Mouse (Mus musculus) lung, embryonic 14.5 days (tissue): ENCODE data around the gene Il19. TPM values are rescaled to one million over a fixed set of nuclear protein-coding genes. Genes with fewer than 3 reads are reported as not detected.

Source experiments
- ATAC-seq: fragments of 200-750 bp; cut with Nextera tagmentation; 2 replicates; pipeline ENCODE4 v1.8.0; 2017; ENCODE audit warnings: mild to moderate bottlenecking, moderate TSS enrichment, moderate library complexity; ENCODE audit not compliant: insufficient read depth
- DNase-seq: peaks from one replicate; pipeline ENCODE4 v3.0.0-alpha.2; 2015
- H3K27ac ChIP-seq: fragments of 300-500 bp; sonication (generic); 2 replicates; pipeline ENCODE4 v1.5.1; 2014; ENCODE audit warnings: low read depth, mild to moderate bottlenecking, moderate library complexity
- H3K27me3 ChIP-seq: fragments of 300-500 bp; sonication (generic); 2 replicates; pipeline ENCODE4 v1.6.1; 2014; ENCODE audit warnings: low read length, control low read depth; ENCODE audit not compliant: insufficient read depth
- H3K36me3 ChIP-seq: fragments of 300-500 bp; sonication (generic); 2 replicates; pipeline ENCODE4 v1.6.1; 2014; ENCODE audit warnings: control low read depth; ENCODE audit not compliant: insufficient read depth
- H3K4me1 ChIP-seq: fragments of 300-500 bp; sonication (generic); 2 replicates; pipeline ENCODE4 v1.6.1; 2014; ENCODE audit warnings: antibody characterized with exemption, control low read depth; ENCODE audit not compliant: insufficient read depth
- H3K4me2 ChIP-seq: fragments of 300-500 bp; sonication (generic); 2 replicates; pipeline ENCODE4 v1.6.1; 2014; ENCODE audit warnings: mild to moderate bottlenecking
- H3K4me3 ChIP-seq: fragments of 300-500 bp; sonication (generic); 2 replicates; pipeline ENCODE4 v1.5.1; 2014; ENCODE audit warnings: low read depth, low read length
- H3K9ac ChIP-seq: fragments of 300-500 bp; sonication (generic); 2 replicates; pipeline ENCODE4 v1.6.1; 2014
- H3K9me3 ChIP-seq: fragments of 300-500 bp; sonication (generic); 2 replicates; pipeline ENCODE4 v1.6.1; 2016; ENCODE audit warnings: low read depth, low read length, control low read depth
- CTCF ChIP-seq: IDR thresholded peaks from 2 replicates; pipeline ENCODE4 v1.5.1; 2016; ENCODE audit warnings: antibody characterized with exemption, low read depth
- WGBS: fragments of 180-500 bp; shearing (Covaris S2); extraction: QIAGEN DNeasy Blood & Tissue Kit; methylation state at CpG from one replicate; pipeline ENCODE4 v1.1.7; 2014; 5-methylcytosine and 5-hydroxymethylcytosine counted together
- polyA plus RNA-seq: library from polyadenylated mRNA; unstranded; fragments of >200 nt; fragmentation: Nextera tagmentation; extraction: Ambion mirVana; gene quantifications from 2 replicates; pipeline ENCODE4 v1.2.1, GENCODE M21; 2014

Gene Il19
- polyA plus RNA-seq, 1 experiment from 2014 or later, result not detected

- H3K36me3 ChIP-seq, result no peaks in the 10 kb centered on the region
- 69% methylated on average over 7 of the region's 7 CpGs for WGBS
- H3K27ac ChIP-seq, result no peak overlapping the region
- no peak overlapping the region for H3K9ac ChIP-seq
- H3K27me3 ChIP-seq, result no peaks in the 10 kb centered on the region
- H3K4me3 ChIP-seq, result no peak overlapping the region
- H3K9me3 ChIP-seq, result no peaks in the 10 kb centered on the region
- H3K4me1 ChIP-seq, result no peaks in the 10 kb centered on the region
- no peak for TF ChIP-seq CTCF
- no peak overlapping the region for H3K4me2 ChIP-seq
- DNase-seq, result no peak
- ATAC-seq, result no peak
Observed at GRCm38 (mm10) chr1:130902505-130902904, 37.4 kb downstream of the Il19 start.

- ATAC-seq (no peak), DNase-seq (no peak)
- no peaks in the 10 kb centered on the region for H3K36me3 ChIP-seq
- H3K9me3 ChIP-seq, result no peaks in the 10 kb centered on the region
- no peak overlapping the region for H3K9ac ChIP-seq
- WGBS, result 56% methylated on average over 6 of the region's 6 CpGs
- no peak for TF ChIP-seq CTCF
- no peak overlapping the region for H3K27ac ChIP-seq
- H3K4me1 ChIP-seq, result no peaks in the 10 kb centered on the region
- no peak overlapping the region for H3K4me3 ChIP-seq
- H3K27me3 ChIP-seq, result no peaks in the 10 kb centered on the region
- H3K4me2 ChIP-seq, result no peak overlapping the region
Observed at GRCm38 (mm10) chr1:130894468-130894867, 45.4 kb downstream of the Il19 start.

- Histone ChIP-seq H3K4me2 (no peak overlapping the region), H3K36me3 (no peaks in the 10 kb centered on the region), H3K4me1 (no peaks in the 10 kb centered on the region), H3K9me3 (no peaks in the 10 kb centered on the region), H3K9ac (no peak overlapping the region), H3K27ac (no peak overlapping the region), H3K27me3 (no peaks in the 10 kb centered on the region), H3K4me3 (no peak overlapping the region)
- ATAC-seq (no peak), DNase-seq (no peak)
- TF ChIP-seq CTCF, result no peak
- WGBS, result 61% methylated on average over 9 of the region's 9 CpGs
Observed at GRCm38 (mm10) chr1:130893329-130894040, 46.4 kb downstream of the Il19 start.

GRCm38 (mm10) chr1:130892446-130892845, 47.5 kb downstream of the Il19 start:
- H3K9me3 ChIP-seq, result no peaks in the 10 kb centered on the region
- no peak overlapping the region for H3K4me3 ChIP-seq
- no peak for DNase-seq
- TF ChIP-seq CTCF, result no peak
- no peak overlapping the region for H3K9ac ChIP-seq
- H3K36me3 ChIP-seq, result no peaks in the 10 kb centered on the region
- 58% methylated on average over 1 of the region's 1 CpGs for WGBS
- H3K4me2 ChIP-seq, result no peak overlapping the region
- H3K4me1 ChIP-seq, result no peaks in the 10 kb centered on the region
- no peak for ATAC-seq
- H3K27ac ChIP-seq, result no peak overlapping the region
- no peaks in the 10 kb centered on the region for H3K27me3 ChIP-seq

- Histone ChIP-seq H3K9ac (no peak within 1 kb of the TSS), H3K9me3 (no peaks in the 10 kb centered on the region), H3K27ac (no peak within 1 kb of the TSS), H3K4me1 (no peaks in the 10 kb centered on the region), H3K4me3 (no peak within 1 kb of the TSS), H3K4me2 (no peak within 1 kb of the TSS), H3K36me3 (no peaks in the 10 kb centered on the region), H3K27me3 (no peaks in the 10 kb centered on the region)
- no peak for ATAC-seq
- DNase-seq, result no peak
- TF ChIP-seq CTCF, result no peak
Observed at GRCm38 (mm10) chr1:130887354-130887753, 52.6 kb downstream of the Il19 start, which contains the start of gene Il24. Gene Il24 (minus strand): TSS chr1:130887454.

GRCm38 (mm10) chr1:130883146-130883545, 56.8 kb downstream of the Il19 start:
- Histone ChIP-seq H3K9me3 (no peaks in the 10 kb centered on the region), H3K27ac (no peak overlapping the region), H3K27me3 (peaks cover 3% of the 10 kb centered on the region; the same call in 1 of the 2 replicates), H3K4me1 (no peaks in the 10 kb centered on the region), H3K36me3 (no peaks in the 10 kb centered on the region), H3K4me3 (no peak overlapping the region), H3K9ac (no peak overlapping the region), H3K4me2 (no peak overlapping the region)
- no peak for TF ChIP-seq CTCF
- ATAC-seq (no peak), DNase-seq (no peak)
- 81% methylated on average over 4 of the region's 4 CpGs for WGBS

Other genes with a start within 250 kb of the Il19 start
- gene Gm29427, start 224.3 kb downstream of the Il19 start, polyA plus RNA-seq, result not detected in 2 replicates
- 11.7 and 11.8 TPM in 2 replicates for gene Yod1, start 222.8 kb downstream of the Il19 start, polyA plus RNA-seq
- 6.5 and 7.2 TPM in 2 replicates for gene Pfkfb2, start 210.9 kb downstream of the Il19 start, polyA plus RNA-seq
- gene AA986860, start 208.1 kb downstream of the Il19 start, polyA plus RNA-seq, result 7.8 TPM in 2 replicates
- gene Fcamr, start 139.2 kb downstream of the Il19 start, polyA plus RNA-seq, result not detected in 2 replicates
- not detected in 2 replicates for gene Pigr, start 113.4 kb downstream of the Il19 start, polyA plus RNA-seq
- gene Fcmr, start 74.4 kb downstream of the Il19 start, polyA plus RNA-seq, result not detected in 2 replicates
- not detected in 2 replicates for gene Il24, start 52.7 kb downstream of the Il19 start, polyA plus RNA-seq
- gene Il20, start 28.7 kb downstream of the Il19 start, polyA plus RNA-seq, result not detected in 2 replicates
- not detected in 2 replicates for gene Il10, start 79.7 kb upstream of the Il19 start, polyA plus RNA-seq
- gene Mapkapk2, start 157.7 kb upstream of the Il19 start, polyA plus RNA-seq, result 63.6 and 72.3 TPM in 2 replicates
- gene Dyrk3, start 198.2 kb upstream of the Il19 start, polyA plus RNA-seq, result 3.9 and 4.3 TPM in 2 replicates
- 58.0 and 63.5 TPM in 2 replicates for gene Eif2d, start 213.1 kb upstream of the Il19 start, polyA plus RNA-seq